Comparison of ENCODE assay signal across 8 mouse cellular contexts in the genomic region with DNA sequence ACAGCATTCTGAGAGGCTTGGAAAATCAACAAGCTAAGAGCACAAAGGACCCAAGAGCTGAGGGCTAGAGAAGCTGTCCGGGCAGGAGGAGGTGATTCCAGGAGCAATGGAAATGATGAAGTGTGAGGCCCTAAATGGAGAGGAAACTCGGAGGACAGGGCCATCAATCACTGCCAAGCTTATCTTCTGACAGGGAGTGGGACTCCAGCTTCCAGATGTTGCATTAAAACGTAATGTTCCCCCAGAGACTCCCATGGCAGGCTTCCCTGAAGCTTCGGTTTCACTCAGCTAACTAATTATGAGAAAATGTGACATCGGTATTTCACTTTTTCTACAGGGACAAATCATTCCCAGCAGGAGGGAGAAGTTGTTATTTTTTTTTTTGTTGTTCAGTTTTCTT.
DNase-seq lines count a peak whose midpoint lies in the region; ATAC-seq and TF ChIP-seq lines count a peak whose summit lies in the region.
"Had no signal": no experiment of that assay in that cellular context is flagged by ENCODE, and none has a peak within 500 bp of the region (broad histone marks: within the 10 kb centered on the region; RNA-seq: fewer than 3 reads in every experiment).

No protein-coding gene starts in this region.

- no peaks in the 10 kb centered on the region for H3K36me3 ChIP-seq in kidney, adult 2 months (ENCODE audit: control insufficient read depth, insufficient read depth, low read length)
- H3K36me3 ChIP-seq in forebrain, embryonic 10.5 days (replicated peaks), result no peaks in the 10 kb centered on the region

- no peak overlapping the region for H3K27ac ChIP-seq in kidney, adult 2 months (ENCODE audit: insufficient read depth, low read depth, low read length)
- H3K27ac ChIP-seq in forebrain, embryonic 10.5 days, result no peak overlapping the region

- peak; percentile 66 for DNase-seq in embryo, embryonic 9.5 days (ENCODE audit: extremely low spot score)
- DNase-seq in gastrocnemius, postnatal 14 days, result peak; percentile 78
- DNase-seq in kidney, adult 2 months, result peak; percentile 73
- peak; percentile 93 for DNase-seq in mesoderm, embryonic 11.5 days (ENCODE audit: low read depth, low spot score)
- DNase-seq in forebrain, embryonic 10.5 days (ENCODE audit: extremely low spot score, low spot score), result no peak
- no peak for DNase-seq in frontal cortex, postnatal 25 days (ENCODE audit: low spot score in 2 of 2)

- TF ChIP-seq CTCF in kidney, adult 2 months (conservative IDR thresholded peaks at IDR 0.05; ENCODE audit: insufficient read depth, insufficient read length, low read depth, low read length), result no peak

- intact Hi-C loops in gastrocnemius, postnatal 14 days (cut with DNase I; ENCODE audit: low total_unique reads), result no loop called here

- WGBS in kidney, adult 2 months, result 19% methylated on average over 5 of the region's 5 CpGs
- WGBS in forebrain, embryonic 10.5 days, result 46% methylated on average over 5 of the region's 5 CpGs

- H3K9me3 ChIP-seq in forebrain, embryonic 10.5 days, result no peaks in the 10 kb centered on the region
- H3K9me3 ChIP-seq: megakaryocyte, embryonic 14.5 days had no signal

- H3K27me3 ChIP-seq in kidney, adult 2 months (replicated peaks; ENCODE audit: control insufficient read depth, insufficient read depth, low read length), result no peaks in the 10 kb centered on the region
- peaks cover 59% of the 10 kb centered on the region for H3K27me3 ChIP-seq in forebrain, embryonic 10.5 days (ENCODE audit: poor library complexity, severe bottlenecking)
- H3K27me3 ChIP-seq: megakaryocyte, embryonic 14.5 days had no signal

- TF ChIP-seq POLR2A in kidney, adult 2 months (IDR thresholded peaks at IDR 0.05; ENCODE audit: low read depth, low read length), result no peak

- no peak overlapping the region for H3K4me3 ChIP-seq in kidney, adult 2 months (ENCODE audit: insufficient read depth, low read depth, low read length)
- H3K4me3 ChIP-seq in forebrain, embryonic 10.5 days, result no peak overlapping the region
- H3K4me3 ChIP-seq: megakaryocyte, embryonic 14.5 days had no signal

- H3K4me1 ChIP-seq in kidney, adult 2 months (ENCODE audit: control insufficient read depth, insufficient read depth, low read length), result no peaks in the 10 kb centered on the region
- H3K4me1 ChIP-seq in forebrain, embryonic 10.5 days, result peaks cover 4% of the 10 kb centered on the region
- H3K4me1 ChIP-seq: megakaryocyte, embryonic 14.5 days had no signal

- no peak for ATAC-seq in monocyte, adult 5-6 weeks (replicated peaks; ENCODE audit: insufficient number of reproducible peaks, low FRiP score, low TSS enrichment, poor library complexity, severe bottlenecking)

Comparison
In these comparisons a context has a peak if more than half of its experiments do, and no peak if none do; other contexts are left out.
1. DNase-seq: peak in embryo, embryonic 9.5 days (single experiment), gastrocnemius, postnatal 14 days (single experiment), kidney, adult 2 months (single experiment) and mesoderm, embryonic 11.5 days (single experiment); none in forebrain, embryonic 10.5 days (single experiment) and frontal cortex, postnatal 25 days (0 of 2).